Mouse (Mus musculus): Measurements from ENCODE around the gene Kcne1l. TPM values are rescaled to one million over a fixed set of nuclear protein-coding genes. Genes with fewer than 3 reads are reported as not detected.

Gene Kcne1l
- not detected in 2 replicates for polyA plus RNA-seq (2012; ENCODE audit: insufficient read depth, insufficient read length, missing spikeins)

- TF ChIP-seq POLR2A (IDR thresholded peaks at IDR 0.05; ENCODE audit: borderline replicate concordance, low read depth, low read length): no peak
- no peak for TF ChIP-seq CTCF (IDR thresholded peaks at IDR 0.05; ENCODE audit: low read depth, low read length)
- H3K4me3 ChIP-seq (ENCODE audit: insufficient read depth, low read length): no peak within 1 kb of the TSS
These were observed at the start of gene Kcne1l for GRCm38 (mm10) chrX:142305869-142306581. Gene Kcne1l, minus strand, starts transcription at chrX:142306294.

DNA sequence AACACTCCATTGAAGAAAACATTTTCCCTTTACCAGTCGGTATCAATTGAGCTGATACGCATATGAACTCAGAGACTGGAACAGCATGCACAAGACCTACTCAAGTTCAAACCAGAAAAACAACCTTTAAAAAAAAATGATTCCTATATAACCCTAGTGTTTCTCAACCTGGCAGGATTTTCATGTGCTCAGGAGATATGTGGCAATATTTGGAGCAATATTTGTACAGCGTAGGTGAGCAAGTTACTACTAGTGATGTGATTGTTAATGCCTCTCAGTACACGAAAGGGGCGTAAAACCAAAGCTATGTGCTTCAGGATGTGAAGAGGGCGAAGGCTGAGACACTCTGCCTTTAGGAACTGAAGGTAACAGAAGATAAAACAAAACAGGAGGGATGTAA is 30.1 kb upstream of the Kcne1l start:
- Histone ChIP-seq H3K27ac (ENCODE audit: insufficient read depth, low read depth, low read length) (no peak overlapping the region), H3K4me1 (ENCODE audit: control insufficient read depth, insufficient read depth, low read length) (no peaks in the 10 kb centered on the region), H3K4me3 (ENCODE audit: insufficient read depth, low read length) (no peak overlapping the region)
- TF ChIP-seq POLR2A (IDR thresholded peaks at IDR 0.05; ENCODE audit: borderline replicate concordance, low read depth, low read length): no peak
- no peak for TF ChIP-seq CTCF (IDR thresholded peaks at IDR 0.05; ENCODE audit: low read depth, low read length)

More at GRCm38 (mm10) chrX:142305869-142306581, at the start of gene Kcne1l:
- no peaks in the 10 kb centered on the region for H3K4me1 ChIP-seq (ENCODE audit: control insufficient read depth, insufficient read depth, low read length)
- H3K27ac ChIP-seq (ENCODE audit: insufficient read depth, low read depth, low read length): no peak within 1 kb of the TSS

DNA sequence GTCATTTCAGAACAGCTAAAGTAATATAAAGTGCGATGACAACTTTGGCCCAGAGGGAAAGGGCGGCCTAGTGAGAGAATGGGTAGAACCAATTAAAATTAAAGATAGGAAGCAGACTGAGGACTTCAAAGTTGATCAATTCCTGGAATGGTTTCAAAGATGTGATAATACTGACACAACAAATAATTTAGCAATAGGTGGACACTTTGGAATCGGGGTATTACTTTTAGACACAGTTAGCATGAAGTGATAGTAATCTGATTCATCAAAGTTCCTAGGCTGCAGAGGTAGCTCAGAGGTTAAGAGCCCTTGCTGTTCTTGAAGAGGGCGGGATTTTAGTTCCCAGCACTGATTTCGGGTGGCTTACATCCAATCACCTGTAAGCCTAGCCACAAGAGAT is 29.4 kb upstream of the Kcne1l start:
- Histone ChIP-seq H3K4me1 (ENCODE audit: control insufficient read depth, insufficient read depth, low read length) (no peaks in the 10 kb centered on the region), H3K27ac (ENCODE audit: insufficient read depth, low read depth, low read length) (no peak overlapping the region), H3K4me3 (ENCODE audit: insufficient read depth, low read length) (no peak overlapping the region)
- TF ChIP-seq CTCF (IDR thresholded peaks at IDR 0.05; ENCODE audit: low read depth, low read length) (no peak), POLR2A (IDR thresholded peaks at IDR 0.05; ENCODE audit: borderline replicate concordance, low read depth, low read length) (no peak)

DNA sequence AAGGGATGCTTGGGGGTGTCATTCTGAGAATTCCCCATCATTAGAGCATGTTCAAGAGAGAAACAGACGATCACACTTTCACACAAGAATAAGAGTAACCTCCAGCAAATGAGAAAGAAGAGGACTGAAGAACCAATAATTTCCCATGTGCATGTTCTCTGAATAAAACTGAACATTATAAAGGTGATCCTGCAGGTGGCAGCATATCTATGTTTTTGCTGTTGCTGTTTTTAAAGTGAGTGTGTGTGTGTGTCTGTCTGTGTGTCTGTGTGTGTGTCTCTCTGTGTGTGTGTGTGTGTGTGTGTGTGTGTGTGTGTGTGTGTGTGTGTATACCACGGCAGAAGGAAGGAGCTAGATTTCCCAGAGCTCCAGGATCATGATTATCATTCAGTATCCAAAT is 19.7 kb upstream of the Kcne1l start:
- Histone ChIP-seq H3K4me1 (ENCODE audit: control insufficient read depth, insufficient read depth, low read length) (no peaks in the 10 kb centered on the region), H3K27ac (ENCODE audit: insufficient read depth, low read depth, low read length) (no peak overlapping the region), H3K4me3 (ENCODE audit: insufficient read depth, low read length) (no peak overlapping the region)
- TF ChIP-seq POLR2A (IDR thresholded peaks at IDR 0.05; ENCODE audit: borderline replicate concordance, low read depth, low read length) (no peak), CTCF (IDR thresholded peaks at IDR 0.05; ENCODE audit: low read depth, low read length) (no peak)

GRCm38 (mm10) chrX:142316106-142316505 is 10.0 kb upstream of the Kcne1l start:
- Histone ChIP-seq H3K4me3 (ENCODE audit: insufficient read depth, low read length) (no peak overlapping the region), H3K27ac (ENCODE audit: insufficient read depth, low read depth, low read length) (no peak overlapping the region), H3K4me1 (ENCODE audit: control insufficient read depth, insufficient read depth, low read length) (no peaks in the 10 kb centered on the region)
- TF ChIP-seq CTCF (IDR thresholded peaks at IDR 0.05; ENCODE audit: low read depth, low read length): no peak
- TF ChIP-seq POLR2A (IDR thresholded peaks at IDR 0.05; ENCODE audit: borderline replicate concordance, low read depth, low read length): no peak

- Histone ChIP-seq H3K27ac (ENCODE audit: insufficient read depth, low read depth, low read length) (no peak overlapping the region), H3K4me1 (ENCODE audit: control insufficient read depth, insufficient read depth, low read length) (no peaks in the 10 kb centered on the region), H3K4me3 (ENCODE audit: insufficient read depth, low read length) (no peak overlapping the region)
- TF ChIP-seq POLR2A (IDR thresholded peaks at IDR 0.05; ENCODE audit: borderline replicate concordance, low read depth, low read length) (no peak), CTCF (IDR thresholded peaks at IDR 0.05; ENCODE audit: low read depth, low read length) (no peak)
These were observed 9.2 kb upstream of the Kcne1l start for GRCm38 (mm10) chrX:142315270-142315669.

GRCm38 (mm10) chrX:142314307-142315024 is 8.4 kb upstream of the Kcne1l start:
- no peak overlapping the region for H3K4me3 ChIP-seq (ENCODE audit: insufficient read depth, low read length)
- no peak for TF ChIP-seq POLR2A (IDR thresholded peaks at IDR 0.05; ENCODE audit: borderline replicate concordance, low read depth, low read length)
- TF ChIP-seq CTCF (IDR thresholded peaks at IDR 0.05; ENCODE audit: low read depth, low read length): peak; percentile 48
- H3K4me1 ChIP-seq (ENCODE audit: control insufficient read depth, insufficient read depth, low read length): no peaks in the 10 kb centered on the region

DNA sequence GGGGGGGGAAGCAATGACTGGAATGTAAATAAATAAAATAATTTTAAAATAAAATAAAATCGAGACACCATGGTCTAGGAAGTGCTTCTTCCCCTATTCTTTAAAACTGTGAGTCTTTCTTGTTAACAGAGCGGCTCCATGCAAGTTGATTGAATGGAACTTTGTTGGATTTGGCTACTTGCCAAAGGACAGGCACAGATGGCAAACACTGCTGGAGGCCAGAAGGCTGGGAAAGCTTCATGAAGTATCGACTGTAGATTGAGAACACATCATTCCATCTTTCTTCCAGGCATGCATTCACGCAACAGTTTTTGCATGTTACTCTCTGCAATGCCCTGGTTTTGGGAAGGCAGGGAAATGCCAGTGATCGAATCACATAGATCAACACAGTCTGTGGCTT is 4.3 kb upstream of the Kcne1l start:
- TF ChIP-seq CTCF (IDR thresholded peaks at IDR 0.05; ENCODE audit: low read depth, low read length): no peak
- TF ChIP-seq POLR2A (IDR thresholded peaks at IDR 0.05; ENCODE audit: borderline replicate concordance, low read depth, low read length): no peak
- H3K4me3 ChIP-seq (ENCODE audit: insufficient read depth, low read length): no peak overlapping the region
- no peak overlapping the region for H3K27ac ChIP-seq (ENCODE audit: insufficient read depth, low read depth, low read length)
- H3K4me1 ChIP-seq (ENCODE audit: control insufficient read depth, insufficient read depth, low read length): no peaks in the 10 kb centered on the region

More at GRCm38 (mm10) chrX:142314307-142315024, 8.4 kb upstream of the Kcne1l start:
- no peak overlapping the region for H3K27ac ChIP-seq (ENCODE audit: insufficient read depth, low read depth, low read length)

GRCm38 (mm10) chrX:142305010-142305868 is 855 bp downstream of the Kcne1l start:
- H3K27ac ChIP-seq (ENCODE audit: insufficient read depth, low read depth, low read length): no peak overlapping the region
- no peak overlapping the region for H3K4me3 ChIP-seq (ENCODE audit: insufficient read depth, low read length)
- TF ChIP-seq POLR2A (IDR thresholded peaks at IDR 0.05; ENCODE audit: borderline replicate concordance, low read depth, low read length) (no peak), CTCF (IDR thresholded peaks at IDR 0.05; ENCODE audit: low read depth, low read length) (no peak)
- H3K4me1 ChIP-seq (ENCODE audit: control insufficient read depth, insufficient read depth, low read length): no peaks in the 10 kb centered on the region

Data from bone marrow macrophage, adult 2 months (primary cell).